Mouse (Mus musculus): ENCODE results near the gene Vldlr. TPM values are rescaled to one million over a fixed set of nuclear protein-coding genes. Genes with fewer than 3 reads are reported as not detected.
A peak's percentile ranks its signal among the peaks of the same experiment; 100 is the strongest.

The Vldlr gene
- total and polyA plus RNA-seq, 2 experiments from 2014 or later: 34.2 to 44.6 TPM

DNA sequence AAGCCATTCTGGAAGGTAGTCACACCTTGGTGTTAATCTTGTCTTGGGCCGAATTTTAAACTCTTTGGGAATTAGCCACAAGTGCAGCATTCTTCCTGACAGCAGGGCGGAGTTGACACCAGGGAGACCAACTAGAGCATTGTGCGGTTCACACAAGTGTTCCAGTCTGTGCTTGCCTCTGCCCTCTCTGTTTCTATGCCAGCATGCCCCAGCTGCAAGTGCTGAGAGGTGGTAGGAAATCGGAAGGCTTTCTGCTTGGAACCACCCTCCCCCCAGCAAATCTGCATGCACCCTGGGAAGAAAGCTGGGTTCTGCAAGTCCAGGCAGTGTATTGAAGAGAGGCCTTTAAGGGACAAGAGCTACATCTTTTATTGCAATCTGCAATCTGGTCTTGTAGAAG, 10.8 kb downstream of the Vldlr start:
- H3K36me3 ChIP-seq (ENCODE audit: insufficient read depth, low read length): peaks cover 11% of the 10 kb centered on the region
- TF ChIP-seq CTCF (IDR thresholded peaks at IDR 0.05; ENCODE audit: low read depth): no peak
- H3K4me1 ChIP-seq (ENCODE audit: insufficient read depth, low read length): peaks cover 5% of the 10 kb centered on the region; the same call in 1 of the 2 replicates
- H3K27ac ChIP-seq: no peak overlapping the region
- ATAC-seq (0 out of 2 replicates have a peak, but pooled peaks have one; percentile 21), DNase-seq (ENCODE audit: low spot score) (peak; percentile 18)
- H3K9ac ChIP-seq (replicated peaks; ENCODE audit: low read length): no peak overlapping the region
- no peaks in the 10 kb centered on the region for H3K9me3 ChIP-seq (ENCODE audit: low read length)
- no peak overlapping the region for H3K4me3 ChIP-seq (ENCODE audit: low read length)
- no peak overlapping the region for H3K4me2 ChIP-seq (ENCODE audit: low read depth, low read length)
- no peaks in the 10 kb centered on the region for H3K27me3 ChIP-seq (ENCODE audit: insufficient read depth, low read length)
- WGBS: 46% methylated on average over 4 of the region's 4 CpGs

DNA sequence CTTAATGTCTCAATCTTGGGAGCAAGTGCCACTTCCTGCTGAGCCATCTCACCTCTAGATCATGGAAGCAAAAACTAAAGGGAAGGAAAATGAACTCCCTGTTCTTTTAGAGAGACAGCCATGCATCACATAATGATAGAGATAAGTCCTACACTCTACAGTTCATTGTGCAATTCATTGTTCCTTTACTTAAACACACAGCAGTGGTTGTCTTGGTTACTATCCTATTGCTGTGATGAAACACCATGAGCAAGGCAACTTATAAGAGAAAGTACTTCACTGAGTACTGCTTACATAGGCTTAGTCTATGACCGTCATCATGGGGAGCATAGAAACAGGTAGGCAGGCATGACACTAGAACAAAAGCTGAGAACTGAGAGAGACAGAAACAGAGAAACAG, 12.0 kb downstream of the Vldlr start:
- Histone ChIP-seq H3K4me2 (ENCODE audit: low read depth, low read length) (no peak overlapping the region), H3K27me3 (ENCODE audit: insufficient read depth, low read length) (no peaks in the 10 kb centered on the region), H3K4me1 (ENCODE audit: insufficient read depth, low read length) (peaks cover 5% of the 10 kb centered on the region; the same call in 1 of the 2 replicates), H3K4me3 (ENCODE audit: low read length) (no peak overlapping the region), H3K9me3 (ENCODE audit: low read length) (no peaks in the 10 kb centered on the region), H3K27ac (no peak overlapping the region), H3K36me3 (ENCODE audit: insufficient read depth, low read length) (peaks cover 15% of the 10 kb centered on the region), H3K9ac (replicated peaks; ENCODE audit: low read length) (no peak overlapping the region)
- no peak for TF ChIP-seq CTCF (IDR thresholded peaks at IDR 0.05; ENCODE audit: low read depth)
- no peak for DNase-seq (ENCODE audit: low spot score)
- WGBS: 100% methylated on average over 1 of the region's 1 CpGs
- ATAC-seq: no peak

DNA sequence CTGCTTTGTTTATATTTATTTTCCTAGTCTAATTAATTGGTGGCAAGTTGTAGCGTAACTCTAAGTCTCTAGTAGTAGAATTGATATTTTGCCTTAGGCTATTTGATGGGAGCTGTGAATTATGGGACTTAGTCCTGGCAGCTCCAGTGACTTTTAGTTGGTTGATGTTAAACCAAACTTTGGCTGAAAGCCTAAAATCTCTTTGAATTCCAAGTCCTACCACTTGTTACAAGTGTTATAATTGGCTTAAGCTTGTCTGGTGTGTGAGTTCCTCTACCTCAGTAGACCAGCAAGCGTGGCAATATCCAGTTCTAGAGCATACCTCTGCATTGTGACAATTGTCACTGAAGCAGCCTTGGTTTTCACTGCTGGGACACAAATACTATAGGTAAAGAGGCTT, 17.1 kb downstream of the Vldlr start:
- Histone ChIP-seq H3K4me1 (ENCODE audit: insufficient read depth, low read length) (no peaks in the 10 kb centered on the region), H3K36me3 (ENCODE audit: insufficient read depth, low read length) (peaks cover 30% of the 10 kb centered on the region), H3K27me3 (ENCODE audit: insufficient read depth, low read length) (no peaks in the 10 kb centered on the region), H3K4me2 (ENCODE audit: low read depth, low read length) (no peak overlapping the region), H3K4me3 (ENCODE audit: low read length) (no peak overlapping the region), H3K9me3 (ENCODE audit: low read length) (no peaks in the 10 kb centered on the region), H3K27ac (no peak overlapping the region), H3K9ac (replicated peaks; ENCODE audit: low read length) (no peak overlapping the region)
- DNase-seq (ENCODE audit: low spot score) (no peak), ATAC-seq (no peak)
- 88% methylated on average over 2 of the region's 2 CpGs for WGBS
- TF ChIP-seq CTCF (IDR thresholded peaks at IDR 0.05; ENCODE audit: low read depth): no peak

DNA sequence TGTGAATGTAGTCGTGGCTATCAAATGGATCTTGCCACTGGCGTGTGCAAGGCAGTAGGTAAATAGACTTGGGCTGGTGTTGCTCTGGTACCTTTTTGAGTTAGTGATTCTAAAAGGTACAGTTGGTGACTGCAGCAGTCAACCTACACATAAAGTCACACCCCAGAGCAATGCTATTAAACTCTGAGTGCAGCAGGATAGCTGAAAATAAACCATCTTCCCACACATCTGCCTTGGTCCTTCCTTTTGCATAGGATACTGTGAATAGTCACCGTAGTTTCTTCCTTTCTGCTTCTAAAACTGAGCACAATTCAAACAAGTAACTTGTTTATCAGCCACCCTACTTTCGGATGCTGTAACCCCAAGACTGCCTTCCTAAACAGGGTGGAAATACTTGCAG, 23.6 kb downstream of the Vldlr start:
- no peaks in the 10 kb centered on the region for H3K9me3 ChIP-seq (ENCODE audit: low read length)
- no peak overlapping the region for H3K4me2 ChIP-seq (ENCODE audit: low read depth, low read length)
- no peaks in the 10 kb centered on the region for H3K27me3 ChIP-seq (ENCODE audit: insufficient read depth, low read length)
- ATAC-seq (no peak), DNase-seq (ENCODE audit: low spot score) (no peak)
- H3K4me1 ChIP-seq (ENCODE audit: insufficient read depth, low read length): no peaks in the 10 kb centered on the region
- no peak for TF ChIP-seq CTCF (IDR thresholded peaks at IDR 0.05; ENCODE audit: low read depth)
- no peak overlapping the region for H3K27ac ChIP-seq
- H3K4me3 ChIP-seq (ENCODE audit: low read length): no peak overlapping the region
- 96% methylated on average over 4 of the region's 4 CpGs for WGBS
- peaks cover 55% of the 10 kb centered on the region for H3K36me3 ChIP-seq (ENCODE audit: insufficient read depth, low read length)
- H3K9ac ChIP-seq (replicated peaks; ENCODE audit: low read length): no peak overlapping the region

DNA sequence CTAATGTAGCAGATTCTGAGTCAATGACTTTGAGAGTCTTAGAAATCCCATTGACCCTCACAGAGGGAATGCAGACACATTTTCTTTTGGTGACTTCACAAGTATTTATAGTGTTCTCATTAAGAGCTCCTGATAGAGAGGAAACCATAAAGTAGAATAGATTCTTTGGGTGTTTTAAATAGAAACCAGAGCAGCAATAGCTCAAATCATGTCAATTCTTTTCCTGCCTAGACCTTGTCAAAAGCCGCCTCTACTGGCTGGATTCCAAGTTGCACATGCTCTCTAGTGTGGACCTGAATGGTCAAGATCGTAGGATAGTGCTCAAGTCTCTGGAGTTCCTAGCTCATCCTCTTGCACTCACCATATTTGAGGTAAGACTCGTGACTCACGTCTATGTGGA, 27.2 kb downstream of the Vldlr start:
- Histone ChIP-seq H3K27me3 (ENCODE audit: insufficient read depth, low read length) (no peaks in the 10 kb centered on the region), H3K27ac (no peak overlapping the region), H3K9me3 (ENCODE audit: low read length) (no peaks in the 10 kb centered on the region), H3K4me2 (ENCODE audit: low read depth, low read length) (no peak overlapping the region), H3K36me3 (ENCODE audit: insufficient read depth, low read length) (peaks cover 66% of the 10 kb centered on the region), H3K4me3 (ENCODE audit: low read length) (no peak overlapping the region), H3K9ac (replicated peaks; ENCODE audit: low read length) (no peak overlapping the region), H3K4me1 (ENCODE audit: insufficient read depth, low read length) (no peaks in the 10 kb centered on the region)
- 87% methylated on average over 4 of the region's 4 CpGs for WGBS
- ATAC-seq (no peak), DNase-seq (ENCODE audit: low spot score) (no peak)
- TF ChIP-seq CTCF (IDR thresholded peaks at IDR 0.05; ENCODE audit: low read depth): no peak

DNA sequence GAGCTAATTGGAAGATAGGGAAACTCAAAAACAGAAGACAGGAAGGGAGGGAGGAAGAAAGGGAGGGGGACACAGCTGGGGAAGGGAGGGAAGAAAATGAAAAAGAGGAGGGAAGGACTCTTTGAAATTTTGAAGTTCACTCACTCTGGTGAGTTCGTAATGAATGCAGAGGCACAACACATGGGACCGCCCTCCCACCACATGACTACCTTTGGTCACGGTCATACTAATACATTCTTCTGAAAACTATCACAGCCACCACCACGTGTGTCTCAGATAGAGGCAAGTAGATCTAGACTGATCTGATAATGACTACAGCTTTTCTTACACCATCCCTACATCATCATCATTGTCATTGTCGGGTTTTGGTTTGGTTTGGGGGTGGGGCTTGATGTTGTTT, 38.5 kb downstream of the Vldlr start:
- Histone ChIP-seq H3K27ac (no peak overlapping the region), H3K4me1 (ENCODE audit: insufficient read depth, low read length) (no peaks in the 10 kb centered on the region), H3K36me3 (ENCODE audit: insufficient read depth, low read length) (no peaks in the 10 kb centered on the region; the same call in 1 of the 2 replicates), H3K27me3 (ENCODE audit: insufficient read depth, low read length) (no peaks in the 10 kb centered on the region), H3K4me3 (ENCODE audit: low read length) (no peak overlapping the region), H3K9me3 (ENCODE audit: low read length) (no peaks in the 10 kb centered on the region), H3K4me2 (ENCODE audit: low read depth, low read length) (no peak overlapping the region), H3K9ac (replicated peaks; ENCODE audit: low read length) (no peak overlapping the region)
- ATAC-seq (no peak), DNase-seq (ENCODE audit: low spot score) (no peak)
- TF ChIP-seq CTCF (IDR thresholded peaks at IDR 0.05; ENCODE audit: low read depth): no peak
- 86% methylated on average over 5 of the region's 5 CpGs for WGBS

DNA sequence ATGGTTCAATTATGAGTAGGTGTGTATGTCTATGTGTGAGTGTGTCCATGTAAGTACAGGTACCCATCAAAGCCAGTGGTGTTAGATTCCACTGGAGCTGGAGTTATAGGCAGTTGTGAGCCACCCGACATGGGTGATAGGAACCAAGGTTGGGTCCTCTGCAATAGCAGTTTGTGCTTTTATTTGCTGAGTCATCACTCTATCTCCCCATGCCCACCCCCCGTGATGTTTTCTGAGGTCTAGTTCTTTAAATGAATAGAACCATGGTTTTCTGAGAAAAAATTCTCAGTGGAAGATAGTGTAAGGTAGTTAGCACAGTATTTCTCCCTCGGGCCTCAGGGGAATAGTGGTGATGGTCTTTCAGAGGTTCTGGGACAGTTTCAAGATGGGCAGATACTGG, 39.4 kb downstream of the Vldlr start:
- no peaks in the 10 kb centered on the region for H3K9me3 ChIP-seq (ENCODE audit: low read length)
- H3K27ac ChIP-seq: no peak overlapping the region
- no peak overlapping the region for H3K4me2 ChIP-seq (ENCODE audit: low read depth, low read length)
- WGBS: 85% methylated on average over 3 of the region's 3 CpGs
- DNase-seq (ENCODE audit: low spot score) (no peak), ATAC-seq (no peak)
- no peaks in the 10 kb centered on the region; the same call in 1 of the 2 replicates for H3K36me3 ChIP-seq (ENCODE audit: insufficient read depth, low read length)
- no peaks in the 10 kb centered on the region for H3K27me3 ChIP-seq (ENCODE audit: insufficient read depth, low read length)
- no peaks in the 10 kb centered on the region for H3K4me1 ChIP-seq (ENCODE audit: insufficient read depth, low read length)
- H3K4me3 ChIP-seq (ENCODE audit: low read length): no peak overlapping the region
- no peak overlapping the region for H3K9ac ChIP-seq (replicated peaks; ENCODE audit: low read length)
- TF ChIP-seq CTCF (IDR thresholded peaks at IDR 0.05; ENCODE audit: low read depth): no peak

Data from hindbrain, postnatal 0 days (tissue).